Mouse (Mus musculus) hindbrain, postnatal 0 days (tissue): ENCODE results near the gene Hsd11b2. TPM values are rescaled to one million over a fixed set of nuclear protein-coding genes. Genes with fewer than 3 reads are reported as not detected.

Experiments
- ATAC-seq: fragments of 200-750 bp; cut with Nextera tagmentation; 2 replicates; pipeline ENCODE4 v1.8.0; 2017; ENCODE audit warnings: mild to moderate bottlenecking, moderate TSS enrichment, moderate library complexity
- DNase-seq: peaks from one replicate; pipeline ENCODE4 v3.0.0-alpha.2; 2015; ENCODE audit warnings: low spot score
- H3K27ac ChIP-seq: fragments of 300-500 bp; sonication (generic); 2 replicates; pipeline ENCODE4 v1.5.1; 2014; ENCODE audit warnings: mild to moderate bottlenecking
- H3K27me3 ChIP-seq: fragments of 300-500 bp; sonication (generic); 2 replicates; pipeline ENCODE4 v1.6.1; 2014; ENCODE audit warnings: low read length, mixed read lengths; ENCODE audit not compliant: insufficient read depth
- H3K36me3 ChIP-seq: fragments of 300-500 bp; sonication (generic); 2 replicates; pipeline ENCODE4 v1.6.1; 2014; ENCODE audit warnings: low read length, mixed read lengths; ENCODE audit not compliant: insufficient read depth
- H3K4me1 ChIP-seq: fragments of 300-500 bp; sonication (generic); 2 replicates; pipeline ENCODE4 v1.6.1; 2014; ENCODE audit warnings: antibody characterized with exemption, low read length, mixed read lengths; ENCODE audit not compliant: insufficient read depth
- H3K4me2 ChIP-seq: fragments of 300-500 bp; sonication (generic); 2 replicates; pipeline ENCODE4 v1.6.1; 2014; ENCODE audit warnings: low read depth, mild to moderate bottlenecking, low read length, moderate library complexity, mixed read lengths
- H3K4me3 ChIP-seq: fragments of 300-500 bp; sonication (generic); 2 replicates; pipeline ENCODE4 v1.5.1; 2014; ENCODE audit warnings: low read length
- H3K9ac ChIP-seq: fragments of 300-500 bp; sonication (generic); replicated peaks from 2 replicates; pipeline ENCODE4 v1.6.1; 2014; ENCODE audit warnings: mild to moderate bottlenecking, low read length, moderate library complexity, mixed read lengths
- H3K9me3 ChIP-seq: fragments of 300-500 bp; sonication (generic); 2 replicates; pipeline ENCODE4 v1.6.1; 2016; ENCODE audit warnings: low read length, mixed read lengths
- CTCF ChIP-seq: IDR thresholded peaks from 2 replicates; pipeline ENCODE4 v1.5.1; 2016; ENCODE audit warnings: antibody characterized with exemption, control low read depth, low read depth
- WGBS: fragments of 180-500 bp; shearing (Covaris S2); extraction: QIAGEN DNeasy Blood & Tissue Kit; methylation state at CpG from one replicate; pipeline ENCODE4 v1.1.7; 2014; 5-methylcytosine and 5-hydroxymethylcytosine counted together
- polyA plus RNA-seq: library from polyadenylated mRNA; unstranded; fragments of >200 nt; fragmentation: Nextera tagmentation; extraction: Ambion mirVana; gene quantifications from 2 replicates; pipeline ENCODE4 v1.2.1, GENCODE M21; 2015
- total RNA-seq: library from RNA; depleted of rRNA; stranded (reverse); fragments of >200 nt; gene quantifications from 2 replicates; pipeline ENCODE4 v1.2.3, GENCODE M21; 2014; rRNA removed

Hsd11b2 gene
- total and polyA plus RNA-seq, 2 experiments from 2014 or later: 6.3 to 9.9 TPM

GRCm38 (mm10) chr8:105565401-105565881 lies 46.9 kb downstream of the Hsd11b2 start:
- peak overlapping the region; percentile 90 for H3K4me3 ChIP-seq
- no peaks in the 10 kb centered on the region for H3K9me3 ChIP-seq
- WGBS: under 1% methylated on average over 31 of the region's 31 CpGs

GRCm38 (mm10) chr8:105565952-105566702 lies 47.6 kb downstream of the Hsd11b2 start, which contains the start of gene Atp6v0d1:
Gene Atp6v0d1 (minus strand): TSS chr8:105566047.
- no peaks in the 10 kb centered on the region for H3K27me3 ChIP-seq
- H3K4me1 ChIP-seq: peaks cover 20% of the 10 kb centered on the region; the same call in 1 of the 2 replicates

More at GRCm38 (mm10) chr8:105565401-105565881, 46.9 kb downstream of the Hsd11b2 start:
- H3K4me1 ChIP-seq: peaks cover 20% of the 10 kb centered on the region; the same call in 1 of the 2 replicates
- peak; percentile 80 for ATAC-seq
- peak overlapping the region; percentile 91 for H3K27ac ChIP-seq
- no peak for DNase-seq
- H3K4me2 ChIP-seq: peak overlapping the region; percentile 79
- no peaks in the 10 kb centered on the region for H3K27me3 ChIP-seq
- peak; percentile 23; the same call in 1 of the 2 replicates for TF ChIP-seq CTCF
- peak overlapping the region; percentile 88 for H3K9ac ChIP-seq
- no peaks in the 10 kb centered on the region for H3K36me3 ChIP-seq

DNA sequence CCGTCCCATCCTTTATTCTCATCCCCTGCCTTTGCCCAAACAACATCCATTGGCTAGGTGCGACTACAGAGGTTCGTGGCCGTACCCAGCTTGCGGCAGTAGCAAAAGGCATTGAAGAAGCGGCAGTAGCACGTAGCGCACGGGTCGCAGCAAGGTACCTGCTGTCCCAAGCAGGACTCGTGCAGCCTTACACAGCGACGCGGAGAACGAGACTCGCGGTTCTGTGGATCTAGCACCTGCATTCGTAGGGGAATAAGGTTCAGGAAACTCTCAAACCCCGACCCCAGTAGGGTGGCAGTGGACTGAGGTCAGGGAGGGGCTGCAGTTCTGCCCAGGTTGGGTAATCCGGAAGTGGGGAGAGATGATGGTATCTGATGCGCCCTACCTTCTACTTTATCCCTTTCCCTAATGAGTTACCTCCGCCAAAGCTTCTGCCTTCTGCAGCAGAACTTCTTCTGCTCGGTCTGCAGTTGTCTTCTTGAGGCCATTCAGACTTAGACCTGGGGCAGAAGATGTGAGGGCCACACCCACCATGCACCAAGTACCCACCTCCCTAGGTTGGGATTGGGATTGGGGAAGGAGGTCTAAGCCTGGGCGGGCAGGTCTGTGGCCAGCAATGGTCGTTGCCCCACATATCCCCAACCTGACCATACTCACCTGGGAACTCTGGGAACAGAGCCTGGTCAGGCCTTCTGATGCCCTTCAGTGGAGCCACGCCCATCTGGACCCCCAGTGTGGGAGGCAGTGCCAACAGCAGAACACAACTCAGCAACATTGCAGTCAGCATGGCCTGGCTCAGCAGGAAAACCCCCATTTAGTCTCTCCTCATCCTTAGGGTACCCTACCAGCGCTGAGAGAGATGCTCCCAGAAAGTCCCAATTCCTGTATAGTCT lies 48.4 kb downstream of the Hsd11b2 start:
- Histone ChIP-seq H3K9ac (peak overlapping the region; percentile 88), H3K4me3 (peak overlapping the region; percentile 90), H3K36me3 (no peaks in the 10 kb centered on the region), H3K4me1 (peaks cover 20% of the 10 kb centered on the region; the same call in 1 of the 2 replicates), H3K27ac (peak overlapping the region; percentile 91), H3K27me3 (no peaks in the 10 kb centered on the region), H3K4me2 (peak overlapping the region; percentile 79), H3K9me3 (no peaks in the 10 kb centered on the region)
- no peak for TF ChIP-seq CTCF
- ATAC-seq (no peak), DNase-seq (peak; percentile 12)
- WGBS: 31% methylated on average over 27 of the region's 27 CpGs

More at GRCm38 (mm10) chr8:105565952-105566702, 47.6 kb downstream of the Hsd11b2 start, which contains the start of gene Atp6v0d1:
- 3% methylated on average over 53 of the region's 53 CpGs for WGBS
- Histone ChIP-seq H3K27ac (peak within 1 kb of the TSS; percentile 91), H3K9ac (peak within 1 kb of the TSS; percentile 88), H3K36me3 (no peaks in the 10 kb centered on the region), H3K4me2 (peak within 1 kb of the TSS; percentile 79), H3K9me3 (no peaks in the 10 kb centered on the region), H3K4me3 (peak within 1 kb of the TSS; percentile 90)
- ATAC-seq: peak; percentile 98
- TF ChIP-seq CTCF: peak; percentile 90
- peak; percentile 100 for DNase-seq

DNA sequence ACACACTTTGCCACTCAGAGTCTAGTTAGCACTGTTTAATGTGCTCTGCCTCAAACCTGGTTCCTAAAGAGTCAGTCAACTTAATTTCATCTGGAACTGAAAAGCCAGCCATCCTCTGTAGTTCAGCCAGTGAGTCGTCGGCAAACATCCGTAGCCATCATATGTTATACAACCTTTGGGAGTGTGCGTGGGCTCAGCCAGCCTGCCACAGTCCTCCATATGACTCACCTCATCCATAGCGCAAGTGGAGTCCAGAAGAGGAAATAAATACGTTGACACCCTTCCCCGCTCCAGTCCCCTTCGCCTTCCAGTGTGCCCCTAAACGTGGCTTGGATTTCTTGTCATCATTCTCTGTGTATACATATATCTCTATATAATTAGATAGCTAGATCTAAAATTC lies 53.3 kb downstream of the Hsd11b2 start:
- H3K9ac ChIP-seq: no peak overlapping the region
- H3K4me2 ChIP-seq: no peak overlapping the region
- H3K27me3 ChIP-seq: no peaks in the 10 kb centered on the region
- H3K9me3 ChIP-seq: no peaks in the 10 kb centered on the region
- H3K4me1 ChIP-seq: peaks cover 4% of the 10 kb centered on the region; the same call in 1 of the 2 replicates
- DNase-seq (no peak), ATAC-seq (no peak)
- TF ChIP-seq CTCF: no peak
- H3K36me3 ChIP-seq: no peaks in the 10 kb centered on the region
- 89% methylated on average over 9 of the region's 9 CpGs for WGBS
- H3K27ac ChIP-seq: no peak overlapping the region
- no peak overlapping the region for H3K4me3 ChIP-seq

GRCm38 (mm10) chr8:105573427-105573826 lies 54.9 kb downstream of the Hsd11b2 start:
- DNase-seq (peak; percentile 35), ATAC-seq (no peak)
- no peak overlapping the region for H3K9ac ChIP-seq
- no peaks in the 10 kb centered on the region for H3K4me1 ChIP-seq
- no peak overlapping the region for H3K27ac ChIP-seq
- no peaks in the 10 kb centered on the region for H3K27me3 ChIP-seq
- H3K36me3 ChIP-seq: no peaks in the 10 kb centered on the region
- H3K4me2 ChIP-seq: no peak overlapping the region
- TF ChIP-seq CTCF: no peak
- no peaks in the 10 kb centered on the region for H3K9me3 ChIP-seq
- H3K4me3 ChIP-seq: no peak overlapping the region

Other genes with a start within 250 kb of the Hsd11b2 start
- 0.63 TPM in 1 of 2 replicates, not detected in the other for gene Hsf4, start 249.0 kb upstream of the Hsd11b2 start, total RNA-seq
- 1.4 and 1.5 TPM in 2 replicates for gene Hsf4, start 249.0 kb upstream of the Hsd11b2 start, polyA plus RNA-seq
- 2.1 and 2.6 TPM in 2 replicates for gene Nol3, start 242.6 kb upstream of the Hsd11b2 start, total RNA-seq
- 6.6 and 6.9 TPM in 2 replicates for gene Nol3, start 242.6 kb upstream of the Hsd11b2 start, polyA plus RNA-seq
- gene 4931428F04Rik, start 228.9 kb upstream of the Hsd11b2 start, total RNA-seq: 52.3 and 63.4 TPM in 2 replicates
- 67.3 and 82.8 TPM in 2 replicates for gene 4931428F04Rik, start 228.9 kb upstream of the Hsd11b2 start, polyA plus RNA-seq
- gene Exoc3l, start 222.7 kb upstream of the Hsd11b2 start, total RNA-seq: 2.4 and 8.2 TPM in 2 replicates
- gene Exoc3l, start 222.7 kb upstream of the Hsd11b2 start, polyA plus RNA-seq: 5.9 and 8.0 TPM in 2 replicates
- 39.2 and 44.8 TPM in 2 replicates for gene E2f4, start 221.1 kb upstream of the Hsd11b2 start, total RNA-seq
- gene E2f4, start 221.1 kb upstream of the Hsd11b2 start, polyA plus RNA-seq: 25.6 and 28.3 TPM in 2 replicates
- gene Elmo3, start 213.2 kb upstream of the Hsd11b2 start, total RNA-seq: 1.2 and 1.5 TPM in 2 replicates
- 1.6 and 1.7 TPM in 2 replicates for gene Elmo3, start 213.2 kb upstream of the Hsd11b2 start, polyA plus RNA-seq
- gene Lrrc29, start 192.5 kb upstream of the Hsd11b2 start, total RNA-seq: 1.9 and 5.2 TPM in 2 replicates
- 3.1 and 4.1 TPM in 2 replicates for gene Lrrc29, start 192.5 kb upstream of the Hsd11b2 start, polyA plus RNA-seq
- 72.1 and 101 TPM in 2 replicates for gene Tmem208, start 192.4 kb upstream of the Hsd11b2 start, total RNA-seq
- gene Tmem208, start 192.4 kb upstream of the Hsd11b2 start, polyA plus RNA-seq: 138 and 143 TPM in 2 replicates
- gene Fhod1, start 170.8 kb upstream of the Hsd11b2 start, total RNA-seq: 3.1 and 3.2 TPM in 2 replicates
- 0.45 and 1.1 TPM in 2 replicates for gene Fhod1, start 170.8 kb upstream of the Hsd11b2 start, polyA plus RNA-seq
- gene Slc9a5, start 169.9 kb upstream of the Hsd11b2 start, total RNA-seq: 24.2 and 28.6 TPM in 2 replicates
- 10.3 and 10.6 TPM in 2 replicates for gene Slc9a5, start 169.9 kb upstream of the Hsd11b2 start, polyA plus RNA-seq
- gene Plekhg4, start 145.5 kb upstream of the Hsd11b2 start, total RNA-seq: 6.3 and 7.3 TPM in 2 replicates
- gene Plekhg4, start 145.5 kb upstream of the Hsd11b2 start, polyA plus RNA-seq: 1.3 and 1.6 TPM in 2 replicates
- 0.11 and 0.16 TPM in 2 replicates for gene Kctd19, start 105.3 kb upstream of the Hsd11b2 start, total RNA-seq
- 0.09 and 0.15 TPM in 2 replicates for gene Kctd19, start 105.3 kb upstream of the Hsd11b2 start, polyA plus RNA-seq
- gene Lrrc36, start 105.2 kb upstream of the Hsd11b2 start, total RNA-seq: 0.68 and 1.7 TPM in 2 replicates
- gene Lrrc36, start 105.2 kb upstream of the Hsd11b2 start, polyA plus RNA-seq: 0.50 and 0.66 TPM in 2 replicates
- 106 and 108 TPM in 2 replicates for gene Tppp3, start 47.2 kb upstream of the Hsd11b2 start, total RNA-seq
- gene Tppp3, start 47.2 kb upstream of the Hsd11b2 start, polyA plus RNA-seq: 197 and 201 TPM in 2 replicates
- gene Zdhhc1, start 21.9 kb upstream of the Hsd11b2 start, total RNA-seq: 49.3 and 54.2 TPM in 2 replicates
- 31.3 and 34.7 TPM in 2 replicates for gene Zdhhc1, start 21.9 kb upstream of the Hsd11b2 start, polyA plus RNA-seq
- 231 and 249 TPM in 2 replicates for gene Atp6v0d1, start 47.3 kb downstream of the Hsd11b2 start, total RNA-seq
- gene Atp6v0d1, start 47.3 kb downstream of the Hsd11b2 start, polyA plus RNA-seq: 271 and 289 TPM in 2 replicates
- 14.4 and 15.1 TPM in 2 replicates for gene Ripor1, start 86.5 kb downstream of the Hsd11b2 start, total RNA-seq
- gene Ripor1, start 86.5 kb downstream of the Hsd11b2 start, polyA plus RNA-seq: 23.5 and 28.7 TPM in 2 replicates
- gene Ctcf, start 117.8 kb downstream of the Hsd11b2 start, total RNA-seq: 27.4 and 35.9 TPM in 2 replicates
- gene Ctcf, start 117.8 kb downstream of the Hsd11b2 start, polyA plus RNA-seq: 87.4 and 88.1 TPM in 2 replicates
- 2.1 TPM in 1 of 2 replicates, not detected in the other for gene Agrp, start 118.6 kb downstream of the Hsd11b2 start, total RNA-seq
- gene Agrp, start 118.6 kb downstream of the Hsd11b2 start, polyA plus RNA-seq: 1.3 and 1.4 TPM in 2 replicates
- 1.8 and 6.0 TPM in 2 replicates for gene Carmil2, start 167.5 kb downstream of the Hsd11b2 start, total RNA-seq
- gene Carmil2, start 167.5 kb downstream of the Hsd11b2 start, polyA plus RNA-seq: 29.1 and 30.5 TPM in 2 replicates
- gene Acd, start 182.3 kb downstream of the Hsd11b2 start, total RNA-seq: 25.8 and 39.3 TPM in 2 replicates
- 82.1 and 88.2 TPM in 2 replicates for gene Acd, start 182.3 kb downstream of the Hsd11b2 start, polyA plus RNA-seq
- 67.6 and 84.6 TPM in 2 replicates for gene Pard6a, start 182.4 kb downstream of the Hsd11b2 start, total RNA-seq
- 74.4 and 75.5 TPM in 2 replicates for gene Pard6a, start 182.4 kb downstream of the Hsd11b2 start, polyA plus RNA-seq
- gene 4933405L10Rik, start 188.9 kb downstream of the Hsd11b2 start, total RNA-seq: not detected in 2 replicates
- gene 4933405L10Rik, start 188.9 kb downstream of the Hsd11b2 start, polyA plus RNA-seq: 0.38 and 0.42 TPM in 2 replicates
- 11.7 and 12.1 TPM in 2 replicates for gene Enkd1, start 189.5 kb downstream of the Hsd11b2 start, total RNA-seq
- 17.3 and 18.5 TPM in 2 replicates for gene Enkd1, start 189.5 kb downstream of the Hsd11b2 start, polyA plus RNA-seq
- 53.1 and 56.3 TPM in 2 replicates for gene Gfod2, start 239.9 kb downstream of the Hsd11b2 start, total RNA-seq
- 53.7 and 53.8 TPM in 2 replicates for gene Gfod2, start 239.9 kb downstream of the Hsd11b2 start, polyA plus RNA-seq